8 mouse cellular contexts compared by ENCODE assay signal in the genomic region with DNA sequence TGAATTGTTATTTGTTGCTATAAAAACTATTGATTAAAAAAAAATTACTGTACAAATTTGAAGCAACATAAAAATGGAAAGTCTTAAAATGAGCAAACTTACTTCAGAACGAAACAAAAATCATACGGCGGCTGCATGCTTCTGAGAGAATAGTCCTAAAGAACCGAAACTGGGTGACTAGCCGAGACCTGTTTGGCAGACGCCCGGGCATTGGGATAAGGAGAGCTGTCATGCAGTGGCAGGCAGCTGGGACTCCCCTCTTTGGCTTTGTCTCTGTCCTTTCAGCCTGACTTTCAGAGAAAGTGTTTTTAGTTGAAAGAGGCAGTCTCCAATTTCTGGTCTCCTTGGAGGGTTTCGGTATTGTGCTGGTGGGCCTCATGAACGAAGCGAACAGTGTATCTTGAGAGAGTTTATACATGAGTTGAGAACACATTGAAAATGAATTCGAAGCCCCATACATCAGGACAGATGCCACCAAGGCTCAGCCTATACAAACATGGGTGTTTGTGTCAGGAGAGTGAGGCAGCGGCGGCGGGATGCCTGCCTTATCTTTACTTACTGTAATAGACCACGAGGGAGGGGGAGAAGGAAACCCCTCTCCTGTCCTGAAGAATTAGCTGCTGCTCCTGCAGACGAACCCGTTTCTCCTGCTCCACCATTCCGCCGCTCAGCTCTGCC. TPM values are rescaled to one million over a fixed set of nuclear protein-coding genes. Genes with fewer than 3 reads are reported as not detected.
DNase-seq lines count a peak whose midpoint lies in the region; ATAC-seq and TF ChIP-seq lines count a peak whose summit lies in the region.

No protein-coding gene starts in this region.

- TF ChIP-seq CTCF in kidney, postnatal 0 days (IDR thresholded peaks at IDR 0.05; ENCODE audit: low read depth): no peak

- no peak overlapping the region for H3K27ac ChIP-seq in kidney, postnatal 0 days
- peak overlapping the region; percentile 59 for H3K27ac ChIP-seq in embryonic facial prominence, embryonic 14.5 days (replicated peaks; ENCODE audit: low read depth, low read length)
- H3K27ac ChIP-seq in intestine, embryonic 16.5 days (ENCODE audit: low read length): peak overlapping the region; percentile 36
- H3K27ac ChIP-seq in neural tube, embryonic 12.5 days: no peak overlapping the region

- H3K4me2 ChIP-seq in kidney, postnatal 0 days (ENCODE audit: low read length): peak overlapping the region; percentile 37; the same call in 1 of the 2 replicates
- H3K4me2 ChIP-seq in embryonic facial prominence, embryonic 14.5 days (ENCODE audit: low read depth, low read length): peak overlapping the region; percentile 57
- peak overlapping the region; percentile 52 for H3K4me2 ChIP-seq in intestine, embryonic 16.5 days (ENCODE audit: low read depth, low read length)
- H3K4me2 ChIP-seq in neural tube, embryonic 12.5 days (replicated peaks): peak overlapping the region; percentile 57

- 31% methylated on average over 19 of the region's 19 CpGs for WGBS in kidney, postnatal 0 days
- 23% methylated on average over 19 of the region's 19 CpGs for WGBS in embryonic facial prominence, embryonic 14.5 days
- 27% methylated on average over 19 of the region's 19 CpGs for WGBS in intestine, embryonic 16.5 days
- 29% methylated on average over 19 of the region's 19 CpGs for WGBS in neural tube, embryonic 12.5 days

- H3K4me1 ChIP-seq in kidney, postnatal 0 days (replicated peaks; ENCODE audit: insufficient read depth, low read length): peaks cover 4% of the 10 kb centered on the region; the same call in 1 of the 2 replicates
- peaks cover 15% of the 10 kb centered on the region for H3K4me1 ChIP-seq in embryonic facial prominence, embryonic 14.5 days (ENCODE audit: control insufficient read depth, insufficient read depth, low read length)
- peaks cover 26% of the 10 kb centered on the region for H3K4me1 ChIP-seq in intestine, embryonic 16.5 days (ENCODE audit: control insufficient read depth, insufficient read depth, low read length)
- H3K4me1 ChIP-seq in neural tube, embryonic 12.5 days: peaks cover 15% of the 10 kb centered on the region

- no peaks in the 10 kb centered on the region for H3K27me3 ChIP-seq in kidney, postnatal 0 days (ENCODE audit: insufficient read depth, low read length)
- no peaks in the 10 kb centered on the region for H3K27me3 ChIP-seq in embryonic facial prominence, embryonic 14.5 days (replicated peaks; ENCODE audit: control insufficient read depth, insufficient read depth, low read length)
- H3K27me3 ChIP-seq in intestine, embryonic 16.5 days (replicated peaks; ENCODE audit: control insufficient read depth, insufficient read depth, low read length): no peaks in the 10 kb centered on the region
- H3K27me3 ChIP-seq in neural tube, embryonic 12.5 days (replicated peaks): no peaks in the 10 kb centered on the region

- H3K9me3 ChIP-seq in kidney, postnatal 0 days (replicated peaks; ENCODE audit: low read length): no peaks in the 10 kb centered on the region
- H3K9me3 ChIP-seq in embryonic facial prominence, embryonic 14.5 days (ENCODE audit: control insufficient read depth, low read length): no peaks in the 10 kb centered on the region
- no peaks in the 10 kb centered on the region for H3K9me3 ChIP-seq in intestine, embryonic 16.5 days (ENCODE audit: control insufficient read depth, low read length)
- no peaks in the 10 kb centered on the region for H3K9me3 ChIP-seq in neural tube, embryonic 12.5 days

- no peak overlapping the region for H3K4me3 ChIP-seq in kidney, postnatal 0 days (replicated peaks; ENCODE audit: low read depth, low read length)
- H3K4me3 ChIP-seq in embryonic facial prominence, embryonic 14.5 days (ENCODE audit: low read depth, low read length): peak overlapping the region; percentile 26
- peak overlapping the region; percentile 31 for H3K4me3 ChIP-seq in intestine, embryonic 16.5 days (ENCODE audit: low read length)
- H3K4me3 ChIP-seq in neural tube, embryonic 12.5 days: 0 out of 2 replicates have a peak overlapping the region, but pooled peaks have one; percentile 15

- no peak for ATAC-seq in kidney, postnatal 0 days (replicated peaks; ENCODE audit: low FRiP score, low read depth)
- peak; percentile 28 for ATAC-seq in embryonic facial prominence, embryonic 14.5 days (ENCODE audit: low read depth)
- no peak; the same call in 1 of the 2 replicates for ATAC-seq in intestine, embryonic 16.5 days
- peak; percentile 61 for ATAC-seq in neural tube, embryonic 12.5 days (ENCODE audit: low FRiP score, low read depth)

- H3K9ac ChIP-seq in kidney, postnatal 0 days (ENCODE audit: low read depth, low read length): no peak overlapping the region
- H3K9ac ChIP-seq in embryonic facial prominence, embryonic 14.5 days (ENCODE audit: low read depth, low read length): peak overlapping the region; percentile 35; the same call in 1 of the 2 replicates
- H3K9ac ChIP-seq in intestine, embryonic 16.5 days (ENCODE audit: low read depth, low read length): peak overlapping the region; percentile 53
- H3K9ac ChIP-seq in neural tube, embryonic 12.5 days: 0 out of 2 replicates have a peak overlapping the region, but pooled peaks have one; percentile 10

- no peak for DNase-seq in kidney, postnatal 0 days (ENCODE audit: low spot score)
- no peak for DNase-seq in kidney, postnatal 36 days
- DNase-seq in embryonic facial prominence, embryonic 14.5 days (ENCODE audit: low spot score): peak; percentile 65
- DNase-seq in Muller cell, postnatal 12 days (ENCODE audit: inconsistent ontology term): no peak
- no peak for DNase-seq in ovary, postnatal 14 days (ENCODE audit: low spot score)
- DNase-seq in spleen, postnatal 36 days (ENCODE audit: low spot score in 2 of 2): no peak

- H3K36me3 ChIP-seq in kidney, postnatal 0 days (ENCODE audit: insufficient read depth, low read length): no peaks in the 10 kb centered on the region
- no peaks in the 10 kb centered on the region for H3K36me3 ChIP-seq in embryonic facial prominence, embryonic 14.5 days (ENCODE audit: control insufficient read depth, insufficient read depth, low read length)
- no peaks in the 10 kb centered on the region for H3K36me3 ChIP-seq in intestine, embryonic 16.5 days (ENCODE audit: control insufficient read depth, insufficient read depth, low read length)
- H3K36me3 ChIP-seq in neural tube, embryonic 12.5 days: no peaks in the 10 kb centered on the region

RNA-seq across cellular contexts. Expression of gene Map7, which starts 21.8 kb away (rescaled TPM):
- 31.2 and 35.4 TPM in 2 replicates for polyA plus RNA-seq in kidney, postnatal 0 days (2015; fragmentation: Nextera tagmentation; extraction: Ambion mirVana)
- 10.0 and 10.2 TPM in 2 replicates for polyA plus RNA-seq in embryonic facial prominence, embryonic 14.5 days (2014; fragmentation: Nextera tagmentation; extraction: Ambion mirVana)
- 44.7 and 50.3 TPM in 2 replicates for polyA plus RNA-seq in intestine, embryonic 16.5 days (2015; fragmentation: Nextera tagmentation; extraction: Ambion mirVana)
- polyA plus RNA-seq in neural tube, embryonic 12.5 days (2016; fragmentation: Nextera tagmentation; extraction: Ambion mirVana): 7.8 and 9.3 TPM in 2 replicates

Comparison
In these comparisons a context has a peak if more than half of its experiments do, and no peak if none do; other contexts are left out.
1. ATAC-seq: peak in embryonic facial prominence, embryonic 14.5 days (single experiment) and neural tube, embryonic 12.5 days (single experiment); none in kidney, postnatal 0 days (single experiment) and intestine, embryonic 16.5 days (single experiment).
2. H3K27ac ChIP-seq: peak in embryonic facial prominence, embryonic 14.5 days (single experiment) and intestine, embryonic 16.5 days (single experiment); none in kidney, postnatal 0 days (single experiment) and neural tube, embryonic 12.5 days (single experiment).
3. Peak in every context shown above with its lines, with median percentiles within 50 percentile points of each other: H3K4me2 ChIP-seq.